Mouse (Mus musculus) liver, embryonic 15.5 days (tissue): ENCODE measurements around the gene Med13l. TPM values are rescaled to one million over a fixed set of nuclear protein-coding genes. Genes with fewer than 3 reads are reported as not detected.

ENCODE experiments used
- ATAC-seq: fragments of 200-750 bp; cut with Nextera tagmentation; 2 replicates; pipeline ENCODE4 v1.8.0; 2017; ENCODE audit warnings: moderate number of reproducible peaks, mild to moderate bottlenecking, moderate library complexity; ENCODE audit not compliant: insufficient read depth
- H3K27ac ChIP-seq: fragments of 300-500 bp; sonication (generic); replicated peaks from 2 replicates; pipeline ENCODE4 v1.5.1; 2015; ENCODE audit warnings: mild to moderate bottlenecking, inconsistent platforms
- H3K27me3 ChIP-seq: fragments of 300-500 bp; sonication (generic); 2 replicates; pipeline ENCODE4 v1.6.1; 2015; ENCODE audit warnings: mild to moderate bottlenecking, inconsistent platforms
- H3K36me3 ChIP-seq: fragments of 300-500 bp; sonication (generic); replicated peaks from 2 replicates; pipeline ENCODE4 v1.6.1; 2015; ENCODE audit warnings: moderate library complexity, mild to moderate bottlenecking, inconsistent platforms
- H3K4me1 ChIP-seq: fragments of 300-500 bp; sonication (generic); replicated peaks from 2 replicates; pipeline ENCODE4 v1.6.1; 2015; ENCODE audit warnings: inconsistent platforms
- H3K4me2 ChIP-seq: fragments of 300-500 bp; sonication (generic); 2 replicates; pipeline ENCODE4 v1.6.1; 2015; ENCODE audit warnings: moderate library complexity, mild to moderate bottlenecking, inconsistent platforms
- H3K4me3 ChIP-seq: fragments of 300-500 bp; sonication (generic); replicated peaks from 2 replicates; pipeline ENCODE4 v1.5.1; 2015; ENCODE audit warnings: mild to moderate bottlenecking, inconsistent platforms
- H3K9ac ChIP-seq: fragments of 300-500 bp; sonication (generic); 2 replicates; pipeline ENCODE4 v1.6.1; 2015; ENCODE audit warnings: moderate library complexity, mild to moderate bottlenecking, inconsistent platforms
- H3K9me3 ChIP-seq: fragments of 300-500 bp; sonication (generic); replicated peaks from 2 replicates; pipeline ENCODE4 v1.6.1; 2016; ENCODE audit warnings: inconsistent platforms
- WGBS: fragments of 180-500 bp; shearing (Covaris S2); methylation state at CpG from one replicate; pipeline ENCODE4 v1.1.7; 2015; ENCODE audit warnings: mixed read lengths; ENCODE audit not compliant: insufficient replicate concordance; 5-methylcytosine and 5-hydroxymethylcytosine counted together
- polyA plus RNA-seq: library from polyadenylated mRNA; unstranded; fragments of >200 nt; fragmentation: Nextera tagmentation; extraction: Ambion mirVana; gene quantifications from 2 replicates; pipeline ENCODE4 v1.2.1, GENCODE M21; 2015

Med13l gene
- polyA plus RNA-seq, 1 experiment from 2014 or later = 11.0 TPM

- no peak overlapping the region for H3K4me2 ChIP-seq
- 40% methylated on average over 7 of the region's 7 CpGs for WGBS
- H3K36me3 ChIP-seq = 0 out of 2 replicates have a peak, but pooled peaks cover 4% of the 10 kb centered on the region
- no peaks in the 10 kb centered on the region for H3K27me3 ChIP-seq
- H3K4me1 ChIP-seq = peaks cover 47% of the 10 kb centered on the region
- no peak overlapping the region for H3K9ac ChIP-seq
- ATAC-seq = no peak
- H3K4me3 ChIP-seq = no peak overlapping the region
- no peaks in the 10 kb centered on the region for H3K9me3 ChIP-seq
- no peak overlapping the region for H3K27ac ChIP-seq
Measured at GRCm38 (mm10) chr5:118658256-118658837, 97.9 kb downstream of the Med13l start.

- H3K4me1 ChIP-seq = peaks cover 55% of the 10 kb centered on the region
- H3K9me3 ChIP-seq = no peaks in the 10 kb centered on the region
- H3K9ac ChIP-seq = no peak overlapping the region
- H3K4me2 ChIP-seq = no peak overlapping the region
- no peak for ATAC-seq
- no peak overlapping the region for H3K4me3 ChIP-seq
- 0 out of 2 replicates have a peak, but pooled peaks cover 4% of the 10 kb centered on the region for H3K36me3 ChIP-seq
- no peaks in the 10 kb centered on the region for H3K27me3 ChIP-seq
- no peak overlapping the region for H3K27ac ChIP-seq
- 54% methylated on average over 2 of the region's 2 CpGs for WGBS
Measured at GRCm38 (mm10) chr5:118659713-118660112, 99.2 kb downstream of the Med13l start.

- no peak overlapping the region for H3K9ac ChIP-seq
- WGBS = 71% methylated on average over 5 of the region's 5 CpGs
Measured at GRCm38 (mm10) chr5:118661751-118662150, 101.3 kb downstream of the Med13l start.

GRCm38 (mm10) chr5:118663999-118664398 lies 103.5 kb downstream of the Med13l start:
- no peak for ATAC-seq
- Histone ChIP-seq H3K27ac (no peak overlapping the region), H3K4me2 (no peak overlapping the region), H3K9me3 (no peaks in the 10 kb centered on the region), H3K4me3 (no peak overlapping the region), H3K27me3 (no peaks in the 10 kb centered on the region), H3K36me3 (peaks cover 4% of the 10 kb centered on the region; the same call in 1 of the 2 replicates), H3K4me1 (peaks cover 48% of the 10 kb centered on the region), H3K9ac (no peak overlapping the region)
- 43% methylated on average over 6 of the region's 6 CpGs for WGBS

More at GRCm38 (mm10) chr5:118661751-118662150, 101.3 kb downstream of the Med13l start:
- Histone ChIP-seq H3K27me3 (no peaks in the 10 kb centered on the region), H3K27ac (no peak overlapping the region), H3K4me3 (no peak overlapping the region), H3K9me3 (no peaks in the 10 kb centered on the region), H3K4me2 (no peak overlapping the region), H3K4me1 (peaks cover 61% of the 10 kb centered on the region), H3K36me3 (peaks cover 8% of the 10 kb centered on the region; the same call in 1 of the 2 replicates)
- no peak for ATAC-seq

- H3K27ac ChIP-seq = no peak overlapping the region
- H3K27me3 ChIP-seq = no peaks in the 10 kb centered on the region
- no peak overlapping the region for H3K4me2 ChIP-seq
- no peak for ATAC-seq
- H3K4me3 ChIP-seq = no peak overlapping the region
- WGBS = 82% methylated on average over 8 of the region's 8 CpGs
- no peaks in the 10 kb centered on the region for H3K9me3 ChIP-seq
- peaks cover 41% of the 10 kb centered on the region for H3K4me1 ChIP-seq
- H3K9ac ChIP-seq = no peak overlapping the region
- peaks cover 4% of the 10 kb centered on the region; the same call in 1 of the 2 replicates for H3K36me3 ChIP-seq
Measured at GRCm38 (mm10) chr5:118665023-118665422, 104.5 kb downstream of the Med13l start.

- Histone ChIP-seq H3K4me2 (no peak overlapping the region), H3K27me3 (no peaks in the 10 kb centered on the region), H3K4me1 (peaks cover 32% of the 10 kb centered on the region), H3K27ac (no peak overlapping the region), H3K36me3 (peaks cover 15% of the 10 kb centered on the region), H3K9me3 (no peaks in the 10 kb centered on the region), H3K4me3 (no peak overlapping the region), H3K9ac (no peak overlapping the region)
- ATAC-seq = peak; percentile 26; the same call in 1 of the 2 replicates
- 71% methylated on average over 25 of the region's 25 CpGs for WGBS
Measured at GRCm38 (mm10) chr5:118666437-118667207, 106.1 kb downstream of the Med13l start.

GRCm38 (mm10) chr5:118667863-118668262 lies 107.4 kb downstream of the Med13l start:
- Histone ChIP-seq H3K4me1 (peaks cover 35% of the 10 kb centered on the region), H3K9ac (no peak overlapping the region), H3K27ac (no peak overlapping the region), H3K4me3 (no peak overlapping the region), H3K36me3 (peaks cover 25% of the 10 kb centered on the region), H3K27me3 (no peaks in the 10 kb centered on the region), H3K9me3 (no peaks in the 10 kb centered on the region), H3K4me2 (no peak overlapping the region)
- ATAC-seq = no peak
- 81% methylated on average over 7 of the region's 7 CpGs for WGBS

GRCm38 (mm10) chr5:118668931-118669330 lies 108.5 kb downstream of the Med13l start:
- Histone ChIP-seq H3K9ac (no peak overlapping the region), H3K27ac (no peak overlapping the region), H3K4me2 (no peak overlapping the region), H3K36me3 (peaks cover 31% of the 10 kb centered on the region), H3K4me1 (peaks cover 36% of the 10 kb centered on the region), H3K4me3 (no peak overlapping the region), H3K27me3 (no peaks in the 10 kb centered on the region), H3K9me3 (no peaks in the 10 kb centered on the region)
- no peak for ATAC-seq
- 53% methylated on average over 2 of the region's 2 CpGs for WGBS

GRCm38 (mm10) chr5:118672111-118672510 lies 111.6 kb downstream of the Med13l start:
- Histone ChIP-seq H3K9me3 (no peaks in the 10 kb centered on the region), H3K27ac (no peak overlapping the region), H3K36me3 (peaks cover 38% of the 10 kb centered on the region), H3K27me3 (no peaks in the 10 kb centered on the region), H3K4me3 (no peak overlapping the region), H3K9ac (no peak overlapping the region), H3K4me1 (peaks cover 39% of the 10 kb centered on the region), H3K4me2 (no peak overlapping the region)
- ATAC-seq = no peak

- Histone ChIP-seq H3K4me2 (peak overlapping the region; percentile 6; the same call in 1 of the 2 replicates), H3K27me3 (no peaks in the 10 kb centered on the region), H3K4me1 (peaks cover 45% of the 10 kb centered on the region), H3K27ac (no peak overlapping the region), H3K9me3 (no peaks in the 10 kb centered on the region), H3K36me3 (peaks cover 47% of the 10 kb centered on the region), H3K9ac (no peak overlapping the region), H3K4me3 (no peak overlapping the region)
- 87% methylated on average over 5 of the region's 5 CpGs for WGBS
- no peak for ATAC-seq
Measured at GRCm38 (mm10) chr5:118673859-118674258, 113.4 kb downstream of the Med13l start.

- 55% methylated on average over 3 of the region's 3 CpGs for WGBS
- Histone ChIP-seq H3K4me2 (no peak overlapping the region), H3K27ac (no peak overlapping the region), H3K4me1 (peaks cover 45% of the 10 kb centered on the region), H3K27me3 (no peaks in the 10 kb centered on the region), H3K4me3 (no peak overlapping the region), H3K36me3 (peaks cover 50% of the 10 kb centered on the region), H3K9ac (no peak overlapping the region), H3K9me3 (no peaks in the 10 kb centered on the region)
- no peak for ATAC-seq
Measured at GRCm38 (mm10) chr5:118674321-118674720, 113.8 kb downstream of the Med13l start.
